Mouse (Mus musculus) liver, postnatal 0 days (tissue): Measurements from ENCODE around the gene Ankrd55. TPM values are rescaled to one million over a fixed set of nuclear protein-coding genes. Genes with fewer than 3 reads are reported as not detected.

Experiments used
- ATAC-seq: fragments of 200-750 bp; cut with Nextera tagmentation; 2 replicates; pipeline ENCODE4 v1.8.0; 2017; ENCODE audit warnings: mild to moderate bottlenecking, moderate library complexity
- DNase-seq: peaks from one replicate; pipeline ENCODE4 v3.0.0-alpha.2; 2016
- H3K27ac ChIP-seq: fragments of 300-500 bp; sonication (generic); 2 replicates; pipeline ENCODE4 v1.5.1; 2014; ENCODE audit warnings: antibody characterized with exemption, moderate library complexity, mild to moderate bottlenecking, low read depth
- H3K27me3 ChIP-seq: fragments of 300-500 bp; sonication (generic); 2 replicates; pipeline ENCODE4 v1.6.1; 2014; ENCODE audit warnings: low read length, control low read depth, mixed read lengths; ENCODE audit not compliant: insufficient read depth
- H3K36me3 ChIP-seq: fragments of 300-500 bp; sonication (generic); replicated peaks from 2 replicates; pipeline ENCODE4 v1.6.1; 2014; ENCODE audit warnings: mild to moderate bottlenecking, control low read depth, low read length, moderate library complexity, mixed read lengths; ENCODE audit not compliant: insufficient read depth
- H3K4me1 ChIP-seq: fragments of 300-500 bp; sonication (generic); 2 replicates; pipeline ENCODE4 v1.6.1; 2014; ENCODE audit warnings: antibody characterized with exemption, mild to moderate bottlenecking, control low read depth; ENCODE audit not compliant: insufficient read depth
- H3K4me2 ChIP-seq: fragments of 300-500 bp; sonication (generic); 2 replicates; pipeline ENCODE4 v1.6.1; 2014; ENCODE audit warnings: low read depth, mild to moderate bottlenecking, low read length, moderate library complexity, mixed read lengths
- H3K4me3 ChIP-seq: fragments of 300-500 bp; sonication (generic); 2 replicates; pipeline ENCODE4 v1.5.1; 2014; ENCODE audit warnings: low read depth, low read length
- H3K9ac ChIP-seq: fragments of 300-500 bp; sonication (generic); replicated peaks from 2 replicates; pipeline ENCODE4 v1.6.1; 2014; ENCODE audit warnings: mild to moderate bottlenecking, moderate library complexity
- H3K9me3 ChIP-seq: fragments of 300-500 bp; sonication (generic); 2 replicates; pipeline ENCODE4 v1.6.1; 2016; ENCODE audit warnings: mild to moderate bottlenecking, control low read depth, low read length, mixed read lengths
- CTCF ChIP-seq: sonication (generic); IDR thresholded peaks from 2 replicates; pipeline ENCODE4 v1.5.1; 2016; ENCODE audit warnings: antibody characterized with exemption, low read depth
- EP300 ChIP-seq: IDR thresholded peaks from 2 replicates; pipeline ENCODE4 v1.6.1; 2016; ENCODE audit warnings: antibody characterized with exemption, low read depth, mild to moderate bottlenecking
- WGBS: fragments of 180-500 bp; shearing (Covaris S2); extraction: QIAGEN DNeasy Blood & Tissue Kit; methylation state at CpG from one replicate; pipeline ENCODE4 v1.1.7; 2014; ENCODE audit not compliant: insufficient replicate concordance; 5-methylcytosine and 5-hydroxymethylcytosine counted together
- polyA plus RNA-seq: library from polyadenylated mRNA; unstranded; fragments of >200 nt; fragmentation: Nextera tagmentation; extraction: Ambion mirVana; gene quantifications from 2 replicates; pipeline ENCODE4 v1.2.1, GENCODE M21; 2015

Ankrd55 gene
- polyA plus RNA-seq, 1 experiment from 2014 or later: 1.3 TPM

DNA sequence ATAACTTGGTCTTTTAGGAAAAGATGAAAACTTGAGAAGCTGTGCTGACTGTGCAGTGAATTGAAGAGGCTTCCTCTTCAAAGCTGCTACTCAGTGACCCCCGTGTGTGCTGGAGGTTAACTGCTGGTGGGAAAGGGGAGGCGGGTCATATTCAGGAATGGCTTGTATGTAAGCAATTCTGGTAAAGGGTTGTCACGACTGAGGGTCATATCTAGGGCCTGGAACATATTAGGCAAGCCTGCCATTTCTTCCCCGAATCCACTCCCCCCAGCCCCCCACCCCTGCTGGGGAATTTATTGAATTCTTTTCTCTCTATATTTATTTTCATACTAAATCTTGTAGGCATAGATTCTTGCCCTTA, 128.9 kb downstream of the Ankrd55 start:
- ATAC-seq (peak; percentile 33; the same call in 1 of the 2 replicates), DNase-seq (no peak)
- H3K4me3 ChIP-seq: no peak overlapping the region
- H3K4me1 ChIP-seq: peaks cover 3% of the 10 kb centered on the region; the same call in 1 of the 2 replicates
- no peaks in the 10 kb centered on the region for H3K36me3 ChIP-seq
- H3K9me3 ChIP-seq: no peaks in the 10 kb centered on the region
- TF ChIP-seq CTCF (no peak), EP300 (no peak)
- H3K4me2 ChIP-seq: peak overlapping the region; percentile 29; the same call in 1 of the 2 replicates
- H3K9ac ChIP-seq: no peak overlapping the region
- H3K27ac ChIP-seq: peak overlapping the region; percentile 73; the same call in 1 of the 2 replicates
- WGBS: 37% methylated on average over 4 of the region's 4 CpGs
- H3K27me3 ChIP-seq: no peaks in the 10 kb centered on the region

DNA sequence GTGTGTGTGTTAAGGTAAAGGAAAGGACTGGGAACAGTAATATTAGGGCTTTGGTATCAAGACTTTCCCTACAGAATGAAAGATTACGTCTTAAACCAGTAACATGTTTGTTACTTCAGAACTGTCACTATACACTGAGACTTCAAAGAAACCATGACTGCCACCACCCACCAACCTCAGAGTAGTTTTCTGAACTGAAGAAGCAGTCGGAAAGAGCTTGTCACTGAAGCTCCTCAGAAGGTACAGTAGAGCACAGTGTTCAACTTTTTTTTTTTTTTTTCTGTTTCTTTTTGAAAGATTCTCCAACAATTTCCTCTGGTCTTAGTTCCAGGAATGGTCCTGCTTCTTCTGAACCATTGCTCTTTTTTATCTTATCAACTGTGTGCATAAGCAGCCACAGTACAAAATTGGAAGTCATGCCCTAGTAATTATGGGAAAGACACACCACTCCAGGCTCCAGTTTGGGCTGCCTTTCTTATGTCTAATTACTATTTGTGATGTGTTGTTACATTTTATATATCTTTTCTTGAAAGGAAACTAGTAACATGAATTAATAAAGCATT, 129.7 kb downstream of the Ankrd55 start:
- no peak for TF ChIP-seq CTCF
- peak; percentile 55; the same call in 1 of the 2 replicates for TF ChIP-seq EP300
- WGBS: 49% methylated on average over 2 of the region's 2 CpGs
- no peak overlapping the region for H3K4me2 ChIP-seq
- no peaks in the 10 kb centered on the region for H3K9me3 ChIP-seq
- no peak for ATAC-seq
- no peak for DNase-seq
- H3K4me3 ChIP-seq: no peak overlapping the region
- no peaks in the 10 kb centered on the region for H3K27me3 ChIP-seq
- no peak overlapping the region for H3K9ac ChIP-seq
- H3K27ac ChIP-seq: peak overlapping the region; percentile 22; the same call in 1 of the 2 replicates
- no peaks in the 10 kb centered on the region for H3K36me3 ChIP-seq
- peaks cover 3% of the 10 kb centered on the region; the same call in 1 of the 2 replicates for H3K4me1 ChIP-seq

DNA sequence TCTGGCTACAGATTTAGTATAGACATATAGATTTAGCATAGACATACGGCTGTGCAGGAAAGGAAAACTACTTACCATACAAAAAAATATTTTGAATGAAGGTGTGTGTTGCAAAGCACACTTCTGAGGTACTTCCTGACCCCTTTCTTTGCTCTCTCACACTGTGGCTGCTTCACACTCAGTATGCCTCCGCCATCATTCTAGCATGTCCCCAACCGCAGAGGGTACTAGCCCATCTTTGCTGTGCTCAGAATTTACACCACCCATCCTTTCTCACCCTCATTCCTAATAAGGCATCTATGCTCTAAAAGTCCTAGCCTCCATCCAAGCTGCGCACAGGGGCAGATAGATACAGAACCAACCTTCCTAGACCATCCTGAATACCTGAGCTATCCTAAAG, 130.3 kb downstream of the Ankrd55 start:
- no peak overlapping the region for H3K9ac ChIP-seq
- no peaks in the 10 kb centered on the region for H3K36me3 ChIP-seq
- no peaks in the 10 kb centered on the region for H3K27me3 ChIP-seq
- TF ChIP-seq EP300: no peak
- no peak for TF ChIP-seq CTCF
- WGBS: 76% methylated on average over 4 of the region's 4 CpGs
- no peaks in the 10 kb centered on the region for H3K9me3 ChIP-seq
- H3K4me1 ChIP-seq: peaks cover 3% of the 10 kb centered on the region; the same call in 1 of the 2 replicates
- no peak for ATAC-seq
- H3K4me2 ChIP-seq: no peak overlapping the region
- H3K4me3 ChIP-seq: no peak overlapping the region
- no peak overlapping the region for H3K27ac ChIP-seq
- DNase-seq: no peak

DNA sequence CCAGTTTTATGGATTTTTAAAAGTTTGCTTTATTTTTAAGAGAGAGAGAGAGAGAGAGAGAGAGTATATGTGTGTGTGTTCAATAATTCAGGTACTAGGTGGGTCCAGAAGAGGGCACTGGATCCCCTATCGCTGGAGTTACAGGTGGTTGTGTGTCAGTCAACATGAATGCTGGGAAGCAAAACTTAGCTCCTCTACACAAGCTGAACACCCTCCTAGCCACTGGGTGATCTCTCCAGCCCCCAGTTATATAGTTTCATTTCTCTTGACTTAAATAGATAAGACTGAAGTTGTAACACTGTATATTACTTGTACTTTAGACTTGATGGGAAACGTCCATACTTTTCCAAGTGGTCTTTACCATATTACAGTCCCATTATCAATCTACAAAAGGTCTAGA, 136.0 kb downstream of the Ankrd55 start:
- peak; percentile 23 for TF ChIP-seq CTCF
- TF ChIP-seq EP300: no peak
- no peak for ATAC-seq
- no peaks in the 10 kb centered on the region for H3K27me3 ChIP-seq
- H3K27ac ChIP-seq: no peak overlapping the region
- no peak overlapping the region for H3K4me2 ChIP-seq
- H3K4me1 ChIP-seq: peaks cover 10% of the 10 kb centered on the region; the same call in 1 of the 2 replicates
- H3K36me3 ChIP-seq: no peaks in the 10 kb centered on the region
- no peaks in the 10 kb centered on the region for H3K9me3 ChIP-seq
- no peak overlapping the region for H3K4me3 ChIP-seq
- no peak for DNase-seq
- WGBS: 75% methylated on average over 2 of the region's 2 CpGs
- H3K9ac ChIP-seq: no peak overlapping the region

DNA sequence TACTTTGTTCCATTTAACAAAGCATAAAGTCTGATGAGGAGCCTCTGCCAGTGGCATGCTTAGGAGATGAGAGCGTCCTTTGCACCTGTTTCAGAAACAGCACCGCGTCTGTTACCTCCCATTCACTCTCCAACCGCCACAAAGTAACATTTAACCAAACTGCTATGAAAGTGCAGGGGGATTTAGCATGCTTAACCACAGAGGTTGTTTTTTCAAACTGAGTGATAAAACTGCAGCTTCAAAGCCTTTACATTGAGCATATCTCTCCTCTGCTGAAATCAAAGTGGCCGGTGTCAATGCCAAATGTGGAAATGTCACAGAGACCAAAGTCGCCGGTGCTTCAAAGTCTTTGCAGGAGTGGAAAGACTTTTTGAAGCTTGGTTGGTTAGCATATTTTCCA, 136.4 kb downstream of the Ankrd55 start:
- Histone ChIP-seq H3K4me2 (no peak overlapping the region), H3K27ac (no peak overlapping the region), H3K4me1 (peaks cover 10% of the 10 kb centered on the region; the same call in 1 of the 2 replicates), H3K27me3 (no peaks in the 10 kb centered on the region), H3K4me3 (no peak overlapping the region), H3K9ac (no peak overlapping the region), H3K9me3 (no peaks in the 10 kb centered on the region), H3K36me3 (no peaks in the 10 kb centered on the region)
- TF ChIP-seq CTCF (no peak), EP300 (no peak)
- WGBS: 69% methylated on average over 7 of the region's 7 CpGs
- ATAC-seq (no peak), DNase-seq (no peak)

DNA sequence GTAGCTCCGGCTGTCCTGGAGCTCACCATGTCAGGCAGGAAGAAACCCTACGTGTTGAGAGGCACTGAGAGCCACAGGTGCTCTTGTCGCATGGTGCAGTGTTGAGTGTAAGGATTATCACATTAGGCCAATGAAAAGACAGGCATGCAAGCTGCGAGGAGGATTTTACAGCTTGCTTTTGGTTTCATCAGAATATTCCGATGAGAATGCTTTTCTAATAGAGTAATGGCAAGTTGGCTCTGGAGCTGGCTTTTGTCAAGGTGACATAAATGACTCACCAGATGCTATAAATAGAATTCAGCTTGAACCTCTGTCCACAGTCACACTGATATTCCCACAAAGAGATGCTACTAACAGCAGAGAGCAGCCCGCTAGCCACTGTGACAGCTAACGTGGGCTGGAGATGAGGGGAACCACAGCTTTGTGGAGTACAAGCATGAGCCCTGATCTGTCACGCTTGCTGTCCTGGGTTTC, 137.0 kb downstream of the Ankrd55 start:
- no peaks in the 10 kb centered on the region for H3K27me3 ChIP-seq
- no peak for DNase-seq

More for the DNA sequence above, 137.0 kb downstream of the Ankrd55 start:
- TF ChIP-seq EP300: no peak
- TF ChIP-seq CTCF: no peak
- Histone ChIP-seq H3K9me3 (no peaks in the 10 kb centered on the region), H3K4me2 (no peak overlapping the region), H3K9ac (no peak overlapping the region), H3K27ac (no peak overlapping the region), H3K4me1 (peaks cover 10% of the 10 kb centered on the region; the same call in 1 of the 2 replicates), H3K36me3 (no peaks in the 10 kb centered on the region), H3K4me3 (no peak overlapping the region)
- 62% methylated on average over 8 of the region's 8 CpGs for WGBS
- no peak for ATAC-seq
